Mouse (Mus musculus): Measurements from ENCODE around the gene Azgp1. TPM values are rescaled to one million over a fixed set of nuclear protein-coding genes. Genes with fewer than 3 reads are reported as not detected.

The Azgp1 gene
- total RNA-seq, 4 experiments from 2014 or later, result not detected

Other genes with a start within 250 kb of the Azgp1 start
- gene Nyap1, start 239.9 kb upstream of the Azgp1 start, total RNA-seq (2022), result 10 to 100 TPM; 64.7 to 77.5 (median 68.4) TPM
- gene Tsc22d4, start 235.8 kb upstream of the Azgp1 start, total RNA-seq (2022), result 100 to 1,000 TPM; 146 to 236 (median 178) TPM
- gene Ppp1r35, start 202.7 kb upstream of the Azgp1 start, total RNA-seq (2022), result 10 to 100 TPM; 11.5 to 16.3 (median 14.1) TPM
- gene Mepce, start 193.9 kb upstream of the Azgp1 start, total RNA-seq (2022), result 10 to 100 TPM; 44.6 to 52.9 (median 48.3) TPM
- gene Zcwpw1, start 193.7 kb upstream of the Azgp1 start, total RNA-seq (2022), result 1 to 10 TPM; 6.7 to 9.1 (median 7.5) TPM
- gene Pilra, start 145.2 kb upstream of the Azgp1 start, total RNA-seq (2022), result 1 to 10 TPM in 3 of 4 experiments, under 1 TPM in 1; 0.23 to 4.3 (median 2.6) TPM
- under 1 TPM in 2 of 4 experiments, not detected in 2; 0.57 to 0.58 TPM for gene Pilrb1, start 123.4 kb upstream of the Azgp1 start, total RNA-seq (2022)
- gene Pilrb2, start 109.7 kb upstream of the Azgp1 start, total RNA-seq (2022), result under 1 TPM in 1 of 4 experiments, not detected in 3; 0.27 TPM
- gene Cyp3a13, start 59.9 kb upstream of the Azgp1 start, total RNA-seq (2022), result under 1 TPM; 0.14 to 0.49 (median 0.31) TPM
- gene Gjc3, start 18.4 kb upstream of the Azgp1 start, total RNA-seq (2022), result 10 to 100 TPM; 21.7 to 35.9 (median 28.1) TPM
- not detected for gene Smok3a, start 39.7 kb downstream of the Azgp1 start, total RNA-seq (2022)
- gene Smok3b, start 39.9 kb downstream of the Azgp1 start, total RNA-seq (2022), result not detected
- not detected for gene Smok3c, start 71.7 kb downstream of the Azgp1 start, total RNA-seq (2022)
- 10 to 100 TPM; 40.0 to 46.4 (median 43.2) TPM for gene Zkscan1, start 103.6 kb downstream of the Azgp1 start, total RNA-seq (2022)
- gene Zscan21, start 135.4 kb downstream of the Azgp1 start, total RNA-seq (2022), result 10 to 100 TPM; 13.4 to 17.5 (median 15.9) TPM
- gene Zfp113, start 174.2 kb downstream of the Azgp1 start, total RNA-seq (2022), result 10 to 100 TPM; 10.1 to 14.6 (median 13.2) TPM
- 100 to 1,000 TPM; 132 to 137 (median 134) TPM for gene Cops6, start 179.6 kb downstream of the Azgp1 start, total RNA-seq (2022)
- 10 to 100 TPM; 24.7 to 32.5 (median 28.9) TPM for gene Ap4m1, start 190.5 kb downstream of the Azgp1 start, total RNA-seq (2022)
- gene Mcm7, start 190.9 kb downstream of the Azgp1 start, total RNA-seq (2022), result 10 to 100 TPM; 14.1 to 17.9 (median 16.0) TPM
- 10 to 100 TPM; 37.9 to 42.7 (median 39.1) TPM for gene Taf6, start 205.9 kb downstream of the Azgp1 start, total RNA-seq (2022)
- gene Cnpy4, start 206.0 kb downstream of the Azgp1 start, total RNA-seq (2022), result 10 to 100 TPM; 12.1 to 14.7 (median 13.6) TPM
- 10 to 100 TPM in 2 of 4 experiments, 1 to 10 TPM in 2; 7.4 to 11.1 (median 9.5) TPM for gene Mblac1, start 212.8 kb downstream of the Azgp1 start, total RNA-seq (2022)
- gene Nxpe5, start 244.4 kb downstream of the Azgp1 start, total RNA-seq (2022), result under 1 TPM in 2 of 4 experiments, not detected in 2; 0.19 to 0.37 TPM